Mouse (Mus musculus) frontal cortex, postnatal 14 days (tissue): ENCODE data around the gene Fastkd5.

Experiments
- DNase-seq, 2 experiments: peaks; one replicate each; pipeline ENCODE4 v3.0.0; 2022; ENCODE audit warnings: low spot score in 2 of 2

Gene Fastkd5

GRCm38 (mm10) chr2:130634006-130634738, 4.3 kb upstream of the Fastkd5 start:
- DNase-seq, result no peak

- no peak for DNase-seq
Measured at GRCm38 (mm10) chr2:130632887-130633675, 3.3 kb upstream of the Fastkd5 start.

DNA sequence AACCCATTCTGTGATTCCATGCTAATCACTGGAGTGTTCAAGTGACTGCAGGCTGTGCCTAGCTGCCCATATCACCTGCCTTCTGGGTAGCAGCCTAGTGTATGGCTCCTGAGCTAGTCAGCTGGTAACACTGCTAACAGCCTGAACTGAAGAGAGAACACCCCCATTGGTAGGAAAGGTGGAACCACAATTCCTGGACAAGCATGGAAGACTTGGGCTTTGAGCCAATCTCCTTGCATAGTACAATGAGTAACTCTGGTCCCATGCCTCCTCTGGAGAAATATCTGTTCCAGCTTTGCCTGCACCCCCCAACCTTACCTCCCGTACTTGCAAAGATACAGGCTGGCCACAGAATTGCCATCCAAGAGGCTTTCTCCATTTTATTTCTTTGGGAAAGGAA, 2.6 kb upstream of the Fastkd5 start:
- DNase-seq, result no peak

DNA sequence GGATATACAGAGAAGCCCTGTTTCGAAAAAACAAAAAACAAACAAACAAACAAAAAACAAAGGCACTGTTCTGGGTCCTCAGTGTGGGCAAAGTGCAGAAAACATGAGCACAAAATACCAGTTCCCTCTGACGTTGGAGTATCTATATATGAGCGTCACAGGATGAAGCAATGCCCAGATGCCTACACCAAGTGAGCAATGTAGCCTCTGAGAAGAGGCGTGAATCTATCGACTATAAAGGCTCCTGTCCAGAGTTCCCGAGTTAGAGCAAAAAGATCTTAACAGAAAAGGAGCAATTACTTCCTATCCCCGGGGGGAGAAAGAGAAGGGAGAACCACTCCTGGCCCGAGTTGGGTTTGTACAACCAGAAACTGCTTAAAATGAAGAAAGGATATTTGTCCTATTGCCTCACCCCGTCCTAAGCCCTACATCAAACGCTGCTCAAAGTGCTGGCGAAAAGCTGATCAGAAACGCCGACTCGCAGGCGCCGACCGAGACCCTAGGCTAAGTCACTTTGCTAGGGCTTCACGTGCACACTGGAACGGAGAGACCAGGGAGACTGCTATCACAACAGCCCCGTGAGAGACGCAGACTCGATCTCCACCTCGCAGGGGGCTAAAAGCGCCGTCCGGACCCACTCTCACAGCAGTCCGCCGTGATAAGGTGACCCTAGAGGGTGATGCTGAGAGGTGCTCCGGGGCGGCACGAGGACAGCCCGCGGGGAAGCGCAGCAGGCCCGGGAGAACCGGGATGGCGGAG, 568 bp downstream of the Fastkd5 start:
- DNase-seq, result no peak

GRCm38 (mm10) chr2:130628424-130628823, 1.4 kb downstream of the Fastkd5 start:
- no peak for DNase-seq

- DNase-seq, result no peak
Measured at GRCm38 (mm10) chr2:130618972-130619371, 10.9 kb downstream of the Fastkd5 start.

GRCm38 (mm10) chr2:130613091-130613490, 16.7 kb downstream of the Fastkd5 start:
- no peak for DNase-seq

GRCm38 (mm10) chr2:130602195-130602594, 27.6 kb downstream of the Fastkd5 start:
- no peak for DNase-seq

- no peak for DNase-seq
Measured at GRCm38 (mm10) chr2:130598399-130598798, 31.4 kb downstream of the Fastkd5 start.

GRCm38 (mm10) chr2:130597601-130598010, 32.2 kb downstream of the Fastkd5 start:
- no peak for DNase-seq

GRCm38 (mm10) chr2:130595596-130595995, 34.2 kb downstream of the Fastkd5 start:
- no peak for DNase-seq

GRCm38 (mm10) chr2:130591016-130591415, 38.8 kb downstream of the Fastkd5 start:
- DNase-seq, result no peak

- DNase-seq, result no peak
Measured at GRCm38 (mm10) chr2:130589761-130590160, 40.1 kb downstream of the Fastkd5 start.

DNA sequence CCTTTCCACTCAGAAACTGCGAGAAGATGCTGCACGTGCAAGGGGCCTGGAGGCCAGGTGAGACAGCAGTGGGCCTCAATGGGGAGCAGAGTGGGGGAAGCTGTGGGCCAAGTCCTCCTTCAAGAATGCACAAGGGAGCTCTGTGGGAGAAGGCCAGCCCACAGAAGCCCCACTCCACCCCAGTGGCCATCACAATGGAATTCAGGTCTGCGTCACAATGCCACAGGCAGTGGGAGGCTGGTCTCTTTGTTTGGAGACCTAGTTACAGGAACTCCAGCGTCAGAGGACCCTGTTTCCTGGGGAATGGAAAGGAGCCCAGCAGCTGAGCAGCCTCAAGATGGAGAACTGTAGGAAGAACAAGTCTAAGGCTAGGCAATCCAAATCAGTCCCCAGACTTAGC, 40.7 kb downstream of the Fastkd5 start:
- no peak for DNase-seq

DNA sequence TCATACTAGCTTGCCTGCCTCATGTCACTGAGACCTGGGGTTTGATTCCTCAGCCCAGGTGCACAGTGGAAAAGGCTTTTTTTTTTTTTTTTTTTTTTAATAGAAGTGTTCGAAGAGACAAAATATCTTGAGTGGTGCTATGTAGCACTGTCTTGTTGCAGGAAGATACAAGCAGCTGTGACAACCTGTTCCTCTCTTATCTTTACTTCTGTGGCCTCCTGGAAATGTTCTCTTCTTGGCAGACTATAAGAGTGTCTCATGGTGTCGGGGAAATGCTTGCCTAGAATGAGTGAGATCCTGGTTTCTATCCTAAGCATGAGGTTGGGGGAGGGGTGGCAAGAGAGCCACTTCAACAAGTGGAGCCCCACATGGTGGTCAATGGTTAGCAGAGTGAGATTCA, 41.5 kb downstream of the Fastkd5 start:
- DNase-seq, result no peak

DNA sequence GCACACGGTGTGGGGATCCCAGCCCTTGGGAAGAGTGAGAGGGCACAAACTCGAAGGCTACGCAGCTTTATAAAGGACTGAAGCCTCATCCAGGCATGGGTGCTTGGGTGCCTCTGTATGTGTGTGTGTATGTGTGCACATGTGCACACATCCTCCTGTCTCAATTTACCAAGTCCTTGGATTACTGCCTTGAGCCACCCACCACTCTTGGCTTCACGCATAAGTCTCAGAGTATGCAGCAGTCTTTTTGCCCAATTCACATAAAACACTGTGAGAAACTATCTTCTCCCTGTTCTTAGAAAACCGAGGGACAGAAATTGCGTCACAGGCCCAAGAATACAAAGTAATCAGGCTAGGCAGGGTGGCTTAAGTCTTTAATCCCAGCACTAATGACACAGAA, 43.8 kb downstream of the Fastkd5 start:
- no peak for DNase-seq

DNA sequence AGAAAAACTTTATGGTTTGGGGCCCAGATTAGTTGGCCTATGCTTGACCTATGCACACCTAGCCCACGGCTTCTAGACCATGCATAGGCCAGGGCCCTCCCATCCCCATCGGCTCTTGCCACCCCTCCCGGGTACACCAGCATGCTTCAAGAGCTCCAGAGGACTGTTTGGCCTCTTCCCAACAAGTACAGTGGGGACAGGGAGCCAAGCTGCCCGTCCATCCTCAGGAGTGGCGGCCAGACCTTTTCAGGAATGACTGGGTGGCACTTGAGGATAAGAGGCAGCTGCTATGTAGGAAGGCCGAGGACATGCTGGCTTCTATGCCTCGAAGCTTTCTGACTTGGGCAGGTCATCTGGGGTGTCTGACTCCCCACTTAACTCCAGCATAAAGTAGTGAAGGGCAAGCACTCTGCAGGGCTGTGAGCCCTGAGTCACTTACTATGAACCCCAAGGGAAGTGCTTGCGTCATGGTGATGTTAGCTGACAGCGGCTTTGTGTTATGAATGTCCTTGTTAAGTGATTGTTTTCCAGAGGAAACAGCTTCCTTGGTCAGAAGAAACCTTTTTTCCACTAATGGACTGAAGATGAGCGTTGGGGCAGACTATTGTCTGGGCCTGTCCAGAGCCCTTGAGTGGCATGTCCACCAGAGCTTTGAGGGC, 45.8 kb downstream of the Fastkd5 start:
- DNase-seq, result no peak

- no peak for DNase-seq
Measured at GRCm38 (mm10) chr2:130582552-130582951, 47.3 kb downstream of the Fastkd5 start, which contains the start of gene Avp. TSS of gene Avp (minus strand) at chr2:130582554.

- DNase-seq, result no peak
Measured at GRCm38 (mm10) chr2:130581201-130581600, 48.6 kb downstream of the Fastkd5 start.

GRCm38 (mm10) chr2:130579791-130580190, 50.0 kb downstream of the Fastkd5 start:
- no peak for DNase-seq

GRCm38 (mm10) chr2:130578148-130578547, 51.7 kb downstream of the Fastkd5 start:
- DNase-seq, result peak in 1 of 2 experiments; percentile 49

DNA sequence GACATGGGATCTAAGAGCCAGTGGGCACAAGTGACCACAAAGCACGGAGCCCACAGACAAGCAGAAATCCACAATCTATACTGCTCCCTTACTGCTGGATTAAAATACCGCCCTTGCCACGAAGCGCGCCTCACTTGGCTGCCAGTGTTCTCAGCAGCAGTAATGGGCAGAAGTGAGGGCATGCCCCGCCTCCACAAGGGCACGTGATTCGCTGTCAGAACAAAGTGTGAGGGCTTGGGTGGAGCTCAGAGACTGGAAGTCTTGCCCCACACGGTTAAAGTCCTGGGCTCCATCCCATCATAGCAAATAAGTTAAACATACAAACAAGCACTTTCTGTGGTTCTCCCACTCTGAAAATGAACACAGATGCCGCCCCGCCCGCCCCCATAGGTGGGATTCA, 52.2 kb downstream of the Fastkd5 start:
- DNase-seq, result no peak
